16 mouse cellular contexts compared by ENCODE assay signal in the genomic region with DNA sequence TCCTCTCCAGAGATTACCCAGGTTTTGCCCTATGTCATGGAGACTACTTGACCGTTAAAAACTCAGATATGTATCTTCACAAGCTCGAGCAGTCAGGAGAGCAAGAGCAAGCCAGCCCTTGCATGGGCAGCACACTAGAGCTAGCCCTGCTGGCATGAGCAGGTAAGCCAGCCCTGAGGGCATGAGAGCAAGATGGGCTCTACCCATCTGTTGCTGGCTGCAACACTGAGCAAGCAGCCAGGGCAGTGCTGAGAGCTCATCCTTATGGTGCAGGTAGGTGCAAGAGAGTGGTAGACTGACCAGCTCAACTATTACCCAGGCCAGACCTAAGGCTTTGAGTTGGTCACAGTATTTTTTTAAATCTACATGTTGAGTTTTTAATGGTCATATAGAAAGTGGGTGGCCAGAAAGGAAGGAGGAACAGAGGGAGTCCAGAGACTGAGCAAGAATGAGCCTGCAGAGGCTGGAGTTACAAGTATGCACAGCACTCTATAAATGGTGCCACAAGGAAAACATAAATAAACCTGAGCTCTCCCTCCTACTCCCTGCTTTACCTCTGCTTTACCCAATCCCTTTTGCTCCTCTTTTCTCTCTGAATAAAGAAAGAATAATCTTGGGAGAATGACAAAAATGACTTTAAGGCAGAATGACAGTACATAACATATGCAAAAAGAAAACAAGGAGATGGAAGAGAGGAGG.
DNase-seq lines count a peak whose midpoint lies in the region; ATAC-seq lines count a peak whose summit lies in the region.
"Had no signal": no experiment of that assay in that cellular context is flagged by ENCODE, and none has a peak within 500 bp of the region (broad histone marks: within the 10 kb centered on the region; RNA-seq: fewer than 3 reads in every experiment).

No protein-coding gene starts in this region.

- H3K36me3 ChIP-seq in kidney, embryonic 14.5 days (ENCODE audit: control insufficient read depth, insufficient read depth, low read length): no peaks in the 10 kb centered on the region
- no peaks in the 10 kb centered on the region for H3K36me3 ChIP-seq in midbrain, embryonic 13.5 days
- H3K36me3 ChIP-seq in midbrain, embryonic 11.5 days (ENCODE audit: control insufficient read depth, insufficient read depth, low read length): no peaks in the 10 kb centered on the region
- H3K36me3 ChIP-seq: forebrain, embryonic 15.5 days; heart, embryonic 13.5 days; neural tube, embryonic 13.5 days had no signal

- no peak overlapping the region for H3K9ac ChIP-seq in kidney, embryonic 14.5 days (ENCODE audit: low read depth, low read length)
- no peak overlapping the region for H3K9ac ChIP-seq in midbrain, embryonic 13.5 days (replicated peaks)
- no peak overlapping the region for H3K9ac ChIP-seq in midbrain, embryonic 11.5 days (ENCODE audit: low read length)
- H3K9ac ChIP-seq: forebrain, embryonic 15.5 days; heart, embryonic 13.5 days; liver, postnatal 0 days; neural tube, embryonic 13.5 days had no signal

- H3K27me3 ChIP-seq in kidney, embryonic 14.5 days (ENCODE audit: control insufficient read depth, insufficient read depth, low read length): no peaks in the 10 kb centered on the region
- H3K27me3 ChIP-seq in midbrain, embryonic 13.5 days: no peaks in the 10 kb centered on the region
- no peaks in the 10 kb centered on the region for H3K27me3 ChIP-seq in midbrain, embryonic 11.5 days (ENCODE audit: control insufficient read depth, insufficient read depth, low read length)
- H3K27me3 ChIP-seq: forebrain, embryonic 15.5 days; heart, embryonic 13.5 days; neural tube, embryonic 13.5 days had no signal

- ATAC-seq in kidney, embryonic 14.5 days (ENCODE audit: low FRiP score, low TSS enrichment): peak; percentile 47; the same call in 1 of the 2 replicates
- ATAC-seq in midbrain, embryonic 13.5 days: 0 out of 2 replicates have a peak, but pooled peaks have one; percentile 27
- ATAC-seq in midbrain, embryonic 11.5 days (ENCODE audit: low FRiP score): no peak
- peak; percentile 13; the same call in 1 of the 2 replicates for ATAC-seq in megakaryocyte, adult 5-6 weeks (ENCODE audit: poor library complexity, severe bottlenecking)
- ATAC-seq: forebrain, embryonic 15.5 days had no signal

- H3K4me3 ChIP-seq in kidney, embryonic 14.5 days (ENCODE audit: low read length): no peak overlapping the region
- no peak overlapping the region for H3K4me3 ChIP-seq in midbrain, embryonic 13.5 days (replicated peaks)
- H3K4me3 ChIP-seq in midbrain, embryonic 11.5 days (ENCODE audit: low read depth, low read length): no peak overlapping the region
- H3K4me3 ChIP-seq: forebrain, embryonic 15.5 days; heart, embryonic 13.5 days; neural tube, embryonic 13.5 days had no signal

- no peaks in the 10 kb centered on the region for H3K9me3 ChIP-seq in kidney, embryonic 14.5 days (ENCODE audit: control insufficient read depth, low read length)
- no peaks in the 10 kb centered on the region for H3K9me3 ChIP-seq in midbrain, embryonic 13.5 days
- no peaks in the 10 kb centered on the region for H3K9me3 ChIP-seq in midbrain, embryonic 11.5 days (ENCODE audit: control insufficient read depth, low read length)
- H3K9me3 ChIP-seq: forebrain, embryonic 15.5 days; heart, embryonic 13.5 days; neural tube, embryonic 13.5 days had no signal

- DNase-seq in cerebellum, postnatal 25 days: peak; percentile 22 to 50
- DNase-seq in cerebellum, adult 8-10 months: no peak
- no peak for DNase-seq in kidney, adult 9 months
- DNase-seq in midbrain, embryonic 11.5 days (ENCODE audit: low spot score, missing footprints): no peak
- no peak for DNase-seq in urinary bladder, postnatal 14 days (ENCODE audit: low spot score)
- DNase-seq: heart, postnatal 4 days; kidney, adult 8-10 months; layer of hippocampus, postnatal 36 days; liver, postnatal 0 days; lung, postnatal 14 days had no signal

- peaks cover 6% of the 10 kb centered on the region for H3K4me1 ChIP-seq in kidney, embryonic 14.5 days (ENCODE audit: control insufficient read depth, insufficient read depth, low read length)
- H3K4me1 ChIP-seq in midbrain, embryonic 13.5 days (replicated peaks): no peaks in the 10 kb centered on the region
- H3K4me1 ChIP-seq in midbrain, embryonic 11.5 days (ENCODE audit: control insufficient read depth, insufficient read depth, low read length): no peaks in the 10 kb centered on the region
- H3K4me1 ChIP-seq: forebrain, embryonic 15.5 days; neural tube, embryonic 13.5 days had no signal

- H3K4me2 ChIP-seq in kidney, embryonic 14.5 days (replicated peaks; ENCODE audit: low read depth, low read length): no peak overlapping the region
- no peak overlapping the region for H3K4me2 ChIP-seq in midbrain, embryonic 13.5 days (replicated peaks)
- no peak overlapping the region for H3K4me2 ChIP-seq in midbrain, embryonic 11.5 days
- H3K4me2 ChIP-seq: forebrain, embryonic 15.5 days; heart, embryonic 13.5 days; neural tube, embryonic 13.5 days had no signal

- WGBS in kidney, embryonic 14.5 days: 87% methylated on average over 2 of the region's 2 CpGs
- 95% methylated on average over 2 of the region's 2 CpGs for WGBS in midbrain, embryonic 13.5 days
- 98% methylated on average over 2 of the region's 2 CpGs for WGBS in midbrain, embryonic 11.5 days

- no peak overlapping the region for H3K27ac ChIP-seq in kidney, embryonic 14.5 days (ENCODE audit: low read depth, low read length)
- no peak overlapping the region for H3K27ac ChIP-seq in midbrain, embryonic 13.5 days
- no peak overlapping the region for H3K27ac ChIP-seq in midbrain, embryonic 11.5 days (ENCODE audit: low read depth, low read length)
- H3K27ac ChIP-seq: forebrain, embryonic 15.5 days; neural tube, embryonic 13.5 days had no signal

Comparison
In these comparisons a context has a peak if more than half of its experiments do, and no peak if none do; other contexts are left out.
1. DNase-seq: peak in cerebellum, postnatal 25 days (2 of 2); none in cerebellum, adult 8-10 months (single experiment), kidney, adult 9 months (single experiment), midbrain, embryonic 11.5 days (single experiment) and urinary bladder, postnatal 14 days (single experiment).